Mouse (Mus musculus) testis, adult 2 months (tissue): ENCODE results near the gene Mphosph9.

Experiments used
- CTCF ChIP-seq: fragments of 200-500 bp; IDR thresholded peaks from 2 replicates; pipeline ENCODE4 v1.5.1; 2012; ENCODE audit warnings: low read depth, mild to moderate bottlenecking, inconsistent platforms, low read length, moderate library complexity; ENCODE audit not compliant: control insufficient read depth, insufficient read depth, insufficient replicate concordance
- POLR2A ChIP-seq: fragments of 200-500 bp; IDR thresholded peaks from 2 replicates; pipeline ENCODE4 v1.6.1; 2012; ENCODE audit warnings: low read depth, mild to moderate bottlenecking, inconsistent platforms, low read length, moderate library complexity; ENCODE audit not compliant: control insufficient read depth

GRCm38 (mm10) chr5:124282854-124283253 lies 44.9 kb downstream of the Mphosph9 start:
- TF ChIP-seq POLR2A (no peak), CTCF (no peak)
